Mouse (Mus musculus): Measurements from ENCODE around the gene Stra6l.

DNA sequence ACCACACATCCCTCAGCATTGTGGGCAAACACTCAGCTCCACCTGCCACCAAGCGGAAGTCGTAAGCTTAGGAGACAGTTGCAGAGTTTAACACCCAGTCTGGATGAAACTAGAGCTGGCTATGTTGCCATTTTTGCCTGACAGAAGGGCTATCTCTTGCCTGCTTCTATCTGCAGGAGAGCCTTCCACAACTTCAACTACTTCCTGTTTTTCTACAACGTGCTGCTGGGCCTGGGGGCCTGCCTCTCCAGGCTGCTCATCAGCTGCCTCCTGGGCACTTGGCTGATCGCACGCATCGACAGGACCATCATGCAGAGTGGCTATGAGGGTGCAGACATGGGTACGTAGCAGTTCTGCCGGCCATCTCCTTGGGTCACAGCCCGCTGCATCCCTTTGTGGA is 34.1 kb downstream of the Stra6l start:
- no peak for TF ChIP-seq CTCF (IDR thresholded peaks at IDR 0.05; ENCODE audit: control insufficient read depth, insufficient read depth, insufficient replicate concordance, low read depth, low read length)
- TF ChIP-seq POLR2A (IDR thresholded peaks at IDR 0.05; ENCODE audit: control insufficient read depth, low read depth, low read length): no peak
